Mouse (Mus musculus): ENCODE data around the gene Gm47985. TPM values are rescaled to one million over a fixed set of nuclear protein-coding genes. Genes with fewer than 3 reads are reported as not detected.
"Not testable (repeated sequence)": the region's sequence is repeated elsewhere in the genome, so short reads cannot be mapped to it uniquely, and the experiment has no call there.

Gm47985 gene
- total RNA-seq, 1 experiment from 2014 or later: 0.69 TPM

DNA sequence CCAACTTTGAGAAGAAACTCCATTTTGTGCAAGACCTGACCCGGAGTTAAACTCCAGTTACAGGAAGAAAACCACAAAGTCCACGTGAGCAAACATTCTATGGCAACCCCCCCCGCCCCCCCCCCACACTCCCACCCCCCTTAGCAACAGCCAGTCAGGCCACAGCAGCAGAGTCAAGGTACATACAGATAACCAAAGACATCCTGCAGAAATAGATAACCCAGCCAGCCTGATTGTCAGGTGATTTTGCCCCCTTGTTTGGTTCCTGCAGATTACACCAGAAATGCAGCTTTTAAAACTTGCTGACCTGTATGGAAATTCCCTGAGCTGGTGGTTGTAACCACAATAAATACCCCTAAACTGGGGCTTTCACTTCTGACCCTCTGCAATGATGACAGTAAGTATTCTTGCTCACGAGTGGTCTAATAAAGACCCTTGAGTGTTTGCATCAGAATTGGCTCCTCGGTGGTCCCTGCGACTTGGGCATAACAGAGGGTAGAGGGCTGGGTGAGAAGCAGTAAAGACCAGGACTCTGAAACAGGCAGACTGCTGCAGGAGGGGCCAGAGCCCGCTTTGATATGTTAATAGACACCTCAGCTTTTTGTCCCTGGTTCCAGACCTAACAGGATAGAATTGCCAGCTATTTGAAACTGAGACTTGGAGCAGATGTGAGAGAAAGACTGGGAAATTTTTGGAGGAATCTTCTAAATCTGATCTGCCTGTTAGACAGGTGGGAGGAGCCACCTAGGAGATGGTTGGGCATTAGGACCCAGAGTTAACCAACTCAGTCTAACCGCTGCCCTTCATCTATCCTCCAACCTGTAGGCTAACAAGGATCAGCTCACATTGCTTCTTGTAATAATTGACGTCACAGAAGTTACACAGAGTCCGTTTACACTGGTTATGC lies 5.1 kb upstream of the Gm47985 start:
- ATAC-seq (replicated peaks; ENCODE audit: low read depth, poor library complexity, severe bottlenecking): peak; percentile 84

DNA sequence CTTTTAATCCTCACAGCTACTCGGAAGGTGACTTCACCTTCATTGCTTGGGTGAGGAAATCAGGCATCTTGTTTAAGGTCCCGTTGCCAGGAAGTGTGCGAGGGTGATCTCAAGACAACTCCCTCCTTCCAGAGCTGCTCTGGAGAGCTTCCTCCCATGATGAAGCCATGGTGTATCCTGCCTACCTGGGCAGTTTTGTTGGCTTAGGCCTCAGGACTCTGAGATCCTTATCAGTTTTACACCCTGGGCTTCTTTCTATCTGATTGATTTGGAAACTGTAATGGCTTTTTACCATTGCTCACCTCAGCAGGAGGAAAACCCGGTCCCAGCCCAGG lies 4.4 kb upstream of the Gm47985 start:
- ATAC-seq (replicated peaks; ENCODE audit: low read depth, poor library complexity, severe bottlenecking): no peak

DNA sequence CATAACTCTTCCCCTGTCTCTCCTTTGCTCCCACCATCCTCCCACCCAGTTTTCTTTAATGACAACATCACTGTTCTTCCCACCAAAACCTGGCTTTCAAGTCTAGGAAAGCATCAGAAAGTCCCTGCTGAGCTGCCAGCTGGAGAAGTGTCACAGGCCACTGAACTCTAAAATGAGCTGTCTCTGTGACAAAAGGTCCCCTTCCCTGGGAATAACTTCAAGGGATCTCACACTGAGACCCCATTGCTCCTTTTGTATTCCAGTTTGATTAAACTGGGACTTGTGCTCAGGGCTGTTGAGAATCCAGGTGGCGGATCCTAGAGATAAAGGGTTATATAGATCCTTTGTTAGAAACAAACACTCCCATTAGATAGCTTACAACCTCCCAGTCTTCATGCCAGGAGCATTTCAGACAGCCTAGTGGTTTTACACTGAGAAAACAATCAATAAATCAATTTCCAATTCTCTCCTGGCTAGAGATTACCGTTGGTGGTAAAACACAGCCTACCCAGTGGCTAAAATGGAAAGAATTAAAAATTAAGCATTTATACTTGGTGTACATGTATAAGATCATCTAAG lies 3.7 kb upstream of the Gm47985 start:
- no peak for ATAC-seq (replicated peaks; ENCODE audit: low read depth, poor library complexity, severe bottlenecking)

DNA sequence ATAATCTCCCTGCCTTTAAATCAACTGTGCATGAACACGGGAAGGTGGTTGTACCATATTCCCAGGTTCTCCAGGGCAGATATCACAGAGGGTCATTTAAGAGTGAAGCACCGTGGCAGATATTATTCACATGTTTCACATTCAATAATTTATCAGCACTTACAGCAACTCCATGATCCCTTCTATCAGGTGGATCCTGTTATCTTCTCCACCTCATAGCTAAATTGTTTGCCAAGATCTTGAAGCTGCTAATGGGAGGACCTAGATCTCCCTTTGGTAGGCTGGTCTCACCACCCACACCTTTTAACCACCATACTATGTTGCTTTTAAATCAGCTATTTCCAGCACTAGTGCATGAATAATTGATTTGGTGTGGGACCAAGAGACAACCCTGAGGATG lies 2.2 kb upstream of the Gm47985 start:
- ATAC-seq (replicated peaks; ENCODE audit: low read depth, poor library complexity, severe bottlenecking): no peak

DNA sequence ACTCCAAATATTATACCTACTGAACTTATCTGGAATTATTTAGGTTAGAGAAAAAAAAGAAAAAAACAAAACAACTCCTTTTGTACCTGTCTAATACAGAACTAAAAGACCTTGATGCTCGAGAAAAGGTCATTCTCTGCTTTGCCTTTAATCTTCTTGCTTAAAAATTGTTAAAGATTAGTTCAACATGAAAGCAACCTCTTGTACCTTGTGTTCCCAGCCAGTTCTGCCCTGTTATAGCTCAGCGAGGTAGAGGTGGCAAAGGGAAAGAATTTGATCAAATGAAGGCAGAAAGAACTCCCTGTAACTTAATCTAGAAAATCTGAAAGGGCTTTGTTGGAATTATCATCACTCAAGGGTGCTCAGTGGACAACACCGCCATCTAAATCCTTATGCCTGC lies 3.8 kb downstream of the Gm47985 start:
- not testable (repeated sequence) for ATAC-seq (replicated peaks; ENCODE audit: low read depth, poor library complexity, severe bottlenecking)

DNA sequence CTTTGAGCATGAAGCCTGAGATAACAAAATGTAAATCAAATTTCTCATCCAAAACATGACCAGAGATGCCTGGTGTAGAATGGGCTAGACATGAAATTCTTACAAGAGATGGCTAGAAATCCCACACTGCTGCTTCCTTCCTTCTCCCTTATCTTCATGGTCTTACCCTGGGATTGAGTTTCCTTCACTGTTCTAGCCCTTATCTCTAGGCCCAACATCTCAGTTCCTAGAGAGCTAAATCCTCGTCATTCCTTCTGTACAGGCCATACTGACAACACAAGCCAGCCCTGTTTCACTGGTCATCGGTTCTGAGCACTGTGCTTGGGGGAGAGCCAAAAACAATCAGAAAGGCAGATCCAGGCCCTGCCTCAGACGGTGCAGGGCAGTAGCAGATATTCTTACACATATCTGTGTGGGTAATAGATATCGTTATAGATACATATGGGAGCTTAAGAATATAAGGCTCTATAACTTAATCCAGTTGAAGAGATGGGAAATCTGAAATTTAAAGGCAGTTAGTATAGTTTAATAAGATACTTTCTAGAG lies 4.6 kb downstream of the Gm47985 start:
- not testable (repeated sequence) for ATAC-seq (replicated peaks; ENCODE audit: low read depth, poor library complexity, severe bottlenecking)

DNA sequence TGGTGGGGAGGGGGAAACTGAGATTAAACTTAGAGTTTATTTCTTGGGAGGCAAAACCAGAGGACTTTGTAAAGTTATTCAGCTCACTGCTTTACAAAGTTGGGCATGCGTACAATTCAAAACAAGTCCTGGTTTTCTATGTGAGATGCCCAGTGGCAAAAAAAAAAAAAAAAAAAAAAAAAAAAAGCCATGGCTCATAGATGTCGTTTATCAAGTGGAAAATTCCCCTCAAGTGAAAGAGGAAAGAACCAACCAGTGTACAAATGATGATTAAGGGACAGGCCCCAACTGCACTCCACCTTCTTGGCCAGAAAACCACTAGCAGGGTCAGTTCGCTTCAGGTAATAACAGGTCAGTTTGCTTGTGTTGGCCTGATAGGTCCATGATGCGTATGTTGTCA lies 6.1 kb downstream of the Gm47985 start:
- ATAC-seq (replicated peaks; ENCODE audit: low read depth, poor library complexity, severe bottlenecking): no peak

DNA sequence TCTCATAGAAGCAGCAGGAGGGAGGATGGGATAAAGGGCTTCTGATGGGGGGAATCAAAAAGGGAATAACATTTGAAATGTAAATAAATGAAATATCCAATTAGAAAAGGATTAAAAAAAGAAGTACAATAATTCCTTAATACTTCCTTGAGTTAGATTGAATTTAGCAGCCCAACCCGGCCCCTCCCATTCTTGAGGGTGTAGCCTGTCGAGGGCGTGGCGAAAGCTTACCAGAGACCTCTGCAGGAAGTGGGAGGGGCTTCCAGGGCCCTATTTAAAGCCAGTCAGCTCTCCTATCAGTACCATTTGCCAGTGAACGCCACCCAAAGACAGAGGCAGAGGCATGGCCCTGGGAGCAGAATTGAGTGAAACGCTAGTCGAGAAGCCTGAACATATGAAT lies 9.7 kb downstream of the Gm47985 start, which contains the start of gene Gm8947:
Gm8947 (plus strand) TSS at position 302 of the 400 bp plus-strand sequence.
- ATAC-seq (replicated peaks; ENCODE audit: low read depth, poor library complexity, severe bottlenecking): not testable (repeated sequence)

DNA sequence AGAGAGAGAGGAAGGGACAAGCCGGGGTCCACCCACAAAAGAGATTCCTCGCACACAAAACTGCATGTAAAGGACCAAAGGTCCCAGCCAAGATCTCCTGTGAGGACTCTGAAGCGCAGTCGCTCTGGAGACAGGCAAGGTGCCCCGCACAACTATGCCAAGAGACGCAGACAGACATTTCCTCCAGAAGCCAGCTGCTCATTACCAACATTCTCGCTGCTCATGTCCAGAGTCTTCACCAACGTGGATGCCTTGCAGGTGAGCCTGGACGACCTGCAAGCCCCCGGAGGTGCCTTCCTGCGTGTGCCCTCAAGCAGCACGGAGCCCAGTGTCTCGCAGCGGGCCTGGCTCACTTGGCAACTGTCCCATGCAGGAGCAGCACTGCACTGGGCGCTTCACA lies 10.4 kb downstream of the Gm47985 start:
- not testable (repeated sequence) for ATAC-seq (replicated peaks; ENCODE audit: low read depth, poor library complexity, severe bottlenecking)

DNA sequence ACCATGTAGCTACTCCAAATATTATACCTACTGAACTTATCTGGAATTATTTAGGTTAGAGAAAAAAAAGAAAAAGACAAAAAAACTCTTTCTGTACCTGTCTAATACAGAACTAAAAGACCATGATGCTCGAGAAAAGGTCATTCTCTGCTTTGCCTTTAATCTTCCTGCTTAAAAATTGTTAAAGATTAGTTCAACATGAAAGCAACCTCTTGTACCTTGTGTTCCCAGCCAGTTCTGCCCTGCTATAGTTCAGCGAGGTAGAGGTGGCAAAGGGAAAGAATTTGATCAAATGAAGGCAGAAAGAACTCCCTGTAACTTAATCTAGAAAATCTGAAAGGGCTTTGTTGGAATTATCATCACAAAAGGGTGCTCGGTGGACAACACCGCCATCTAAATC lies 13.6 kb downstream of the Gm47985 start:
- ATAC-seq (replicated peaks; ENCODE audit: low read depth, poor library complexity, severe bottlenecking): not testable (repeated sequence)

DNA sequence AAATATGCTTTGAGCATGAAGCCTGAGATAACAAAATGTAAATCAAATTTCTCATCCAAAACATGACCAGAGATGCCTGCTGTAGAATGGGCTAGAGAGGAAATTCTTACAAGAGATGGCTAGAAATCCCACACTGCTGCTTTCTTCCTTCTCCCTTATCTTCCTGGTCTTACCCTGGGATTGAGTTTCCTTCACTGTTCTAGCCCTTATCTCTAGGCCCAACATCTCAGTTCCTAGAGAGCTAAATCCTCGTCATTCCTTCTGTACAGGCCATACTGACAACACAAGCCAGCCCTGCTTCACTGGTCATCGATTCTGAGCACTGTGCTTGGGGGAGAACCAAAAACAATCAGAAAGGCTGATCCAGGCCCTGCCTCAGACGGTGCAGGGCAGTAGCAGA lies 14.4 kb downstream of the Gm47985 start:
- 0 out of 2 replicates have a peak, but pooled peaks have one; percentile 18 for ATAC-seq (replicated peaks; ENCODE audit: low read depth, poor library complexity, severe bottlenecking)

DNA sequence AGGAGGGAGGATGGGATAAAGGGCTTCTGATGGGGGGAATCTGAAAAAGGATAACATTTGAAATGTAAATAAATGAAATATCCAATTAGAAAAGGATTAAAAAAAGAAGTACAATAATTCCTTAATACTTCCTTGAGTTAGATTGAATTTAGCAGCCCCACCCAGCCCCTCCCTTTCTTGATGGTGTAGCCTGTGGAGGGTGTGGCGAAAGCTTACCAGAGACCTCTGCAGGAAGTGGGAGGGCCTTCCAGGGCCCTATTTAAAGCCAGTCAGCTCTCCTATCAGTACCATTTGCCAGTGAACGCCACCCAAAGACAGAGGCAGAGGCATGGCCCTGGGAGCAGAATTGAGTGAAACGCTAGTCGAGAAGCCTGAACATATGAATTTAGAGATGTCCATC lies 15.8 kb downstream of the Gm47985 start, which contains the start of gene Gm47995:
Gm47995 (plus strand) TSS at position 329 of the 400 bp plus-strand sequence.
- ATAC-seq (replicated peaks; ENCODE audit: low read depth, poor library complexity, severe bottlenecking): not testable (repeated sequence)

DNA sequence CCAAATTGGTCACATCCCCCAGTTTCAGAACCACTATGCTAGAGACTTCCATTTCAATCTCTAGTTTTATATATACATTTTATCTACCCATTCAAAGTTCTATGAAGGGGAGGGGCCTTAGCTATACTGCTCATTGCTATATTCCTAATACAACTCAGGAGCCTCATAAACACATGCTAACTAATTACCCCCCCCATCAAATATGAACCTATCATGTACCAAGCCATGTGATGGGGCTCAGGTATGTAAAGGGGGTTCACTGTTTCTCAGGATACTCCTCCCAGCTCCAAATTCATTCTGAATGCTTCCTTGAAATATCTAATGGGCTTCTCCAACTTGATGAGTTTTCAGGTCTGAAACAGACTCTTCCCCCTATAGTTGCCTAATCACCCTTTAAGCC lies 18.3 kb downstream of the Gm47985 start:
- ATAC-seq (replicated peaks; ENCODE audit: low read depth, poor library complexity, severe bottlenecking): not testable (repeated sequence)

DNA sequence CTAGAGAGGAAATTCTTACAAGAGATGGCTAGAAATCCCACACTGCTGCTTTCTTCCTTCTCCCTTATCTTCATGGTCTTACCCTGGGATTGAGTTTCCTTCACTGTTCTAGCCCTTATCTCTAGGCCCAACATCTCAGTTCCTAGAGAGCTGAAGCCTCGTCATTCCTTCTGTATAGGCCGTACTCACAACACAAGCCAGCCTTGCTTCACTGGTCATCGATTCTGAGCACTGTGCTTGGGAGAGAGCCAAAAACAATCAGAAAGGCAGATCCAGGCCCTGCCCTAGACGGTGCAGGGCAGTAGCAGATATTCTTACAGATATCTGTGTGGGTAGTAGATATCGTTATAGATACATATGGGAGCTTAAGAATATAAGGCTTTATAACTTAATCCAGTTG lies 20.4 kb downstream of the Gm47985 start:
- ATAC-seq (replicated peaks; ENCODE audit: low read depth, poor library complexity, severe bottlenecking): peak; percentile 46; the same call in 1 of the 2 replicates

DNA sequence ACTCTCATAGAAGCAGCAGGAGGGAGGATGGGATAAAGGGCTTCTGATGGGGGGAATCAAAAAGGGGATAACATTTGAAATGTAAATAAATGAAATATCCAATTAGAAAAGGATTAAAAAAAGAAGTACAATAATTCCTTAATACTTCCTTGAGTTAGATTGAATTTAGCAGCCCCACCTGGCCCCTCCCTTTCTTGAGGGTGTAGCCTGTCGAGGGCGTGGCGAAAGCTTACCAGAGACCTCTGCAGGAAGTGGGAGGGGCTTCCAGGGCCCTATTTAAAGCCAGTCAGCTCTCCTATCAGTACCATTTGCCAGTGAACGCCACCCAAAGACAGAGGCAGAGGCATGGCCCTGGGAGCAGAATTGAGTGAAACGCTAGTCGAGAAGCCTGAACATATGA lies 21.5 kb downstream of the Gm47985 start, which contains the start of gene 3110040M04Rik:
3110040M04Rik (plus strand) TSS at position 304 of the 400 bp plus-strand sequence.
- ATAC-seq (replicated peaks; ENCODE audit: low read depth, poor library complexity, severe bottlenecking): not testable (repeated sequence)

DNA sequence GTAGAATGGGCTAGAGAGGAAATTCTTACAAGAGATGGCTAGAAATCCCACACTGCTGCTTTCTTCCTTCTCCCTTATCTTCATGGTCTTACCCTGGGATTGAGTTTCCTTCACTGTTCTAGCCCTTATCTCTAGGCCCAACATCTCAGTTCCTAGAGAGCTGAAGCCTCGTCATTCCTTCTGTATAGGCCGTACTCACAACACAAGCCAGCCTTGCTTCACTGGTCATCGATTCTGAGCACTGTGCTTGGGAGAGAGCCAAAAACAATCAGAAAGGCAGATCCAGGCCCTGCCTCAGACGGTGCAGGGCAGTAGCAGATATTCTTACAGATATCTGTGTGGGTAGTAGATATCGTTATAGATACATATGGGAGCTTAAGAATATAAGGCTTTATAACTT lies 26.2 kb downstream of the Gm47985 start:
- ATAC-seq (replicated peaks; ENCODE audit: low read depth, poor library complexity, severe bottlenecking): peak; percentile 57

DNA sequence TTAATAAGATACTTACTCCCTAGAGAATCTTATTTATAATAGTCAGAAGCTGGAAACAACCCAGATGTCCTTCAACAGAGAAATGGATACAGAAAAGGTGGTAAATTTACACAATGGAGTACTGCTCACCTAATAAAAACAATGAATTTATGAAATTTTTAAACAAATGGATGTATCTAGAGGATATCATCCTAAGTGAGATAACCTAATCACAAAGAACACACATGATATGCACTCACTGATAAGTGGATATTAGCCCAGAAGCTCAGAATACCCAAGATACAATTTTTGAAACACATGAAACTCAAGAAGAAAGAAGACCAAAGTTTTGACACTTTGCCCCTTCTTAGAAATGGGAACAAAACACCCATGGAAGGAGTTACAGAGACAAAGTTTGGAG lies 26.6 kb downstream of the Gm47985 start:
- not testable (repeated sequence) for ATAC-seq (replicated peaks; ENCODE audit: low read depth, poor library complexity, severe bottlenecking)

DNA sequence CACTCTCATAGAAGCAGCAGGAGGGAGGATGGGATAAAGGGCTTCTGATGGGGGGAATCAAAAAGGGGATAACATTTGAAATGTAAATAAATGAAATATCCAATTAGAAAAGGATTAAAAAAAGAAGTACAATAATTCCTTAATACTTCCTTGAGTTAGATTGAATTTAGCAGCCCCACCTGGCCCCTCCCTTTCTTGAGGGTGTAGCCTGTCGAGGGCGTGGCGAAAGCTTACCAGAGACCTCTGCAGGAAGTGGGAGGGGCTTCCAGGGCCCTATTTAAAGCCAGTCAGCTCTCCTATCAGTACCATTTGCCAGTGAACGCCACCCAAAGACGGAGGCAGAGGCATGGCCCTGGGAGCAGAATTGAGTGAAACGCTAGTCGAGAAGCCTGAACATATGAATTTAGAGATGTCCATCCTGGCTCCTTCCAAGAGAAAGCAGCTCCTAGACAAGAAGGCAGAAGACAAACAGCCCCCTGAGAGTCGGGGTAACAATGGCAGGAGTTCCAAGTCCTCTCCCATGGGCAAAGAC lies 27.6 kb downstream of the Gm47985 start, which contains the start of gene Gm47996:
Gm47996 (plus strand) TSS at position 308 of the 532 bp plus-strand sequence.
- not testable (repeated sequence) for ATAC-seq (replicated peaks; ENCODE audit: low read depth, poor library complexity, severe bottlenecking)

DNA sequence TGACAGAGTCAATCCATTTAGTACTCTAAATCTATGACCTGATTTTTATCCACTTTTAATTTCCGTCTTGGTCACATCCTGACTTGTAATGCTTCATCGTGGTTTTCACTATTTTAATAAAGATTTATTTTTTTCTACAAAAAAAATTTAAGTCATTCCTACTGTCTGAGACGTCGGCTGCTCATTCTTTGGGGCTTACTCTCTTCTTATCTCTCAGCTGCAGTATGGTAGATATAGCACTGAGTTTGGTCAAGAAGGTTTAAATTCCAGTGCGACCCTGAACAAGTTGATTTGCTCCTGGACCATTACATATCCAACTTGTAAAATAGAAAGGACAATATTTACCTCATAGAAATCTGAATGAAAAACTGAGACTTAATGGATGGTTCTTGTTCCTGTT lies 29.3 kb downstream of the Gm47985 start:
- ATAC-seq (replicated peaks; ENCODE audit: low read depth, poor library complexity, severe bottlenecking): not testable (repeated sequence)

DNA sequence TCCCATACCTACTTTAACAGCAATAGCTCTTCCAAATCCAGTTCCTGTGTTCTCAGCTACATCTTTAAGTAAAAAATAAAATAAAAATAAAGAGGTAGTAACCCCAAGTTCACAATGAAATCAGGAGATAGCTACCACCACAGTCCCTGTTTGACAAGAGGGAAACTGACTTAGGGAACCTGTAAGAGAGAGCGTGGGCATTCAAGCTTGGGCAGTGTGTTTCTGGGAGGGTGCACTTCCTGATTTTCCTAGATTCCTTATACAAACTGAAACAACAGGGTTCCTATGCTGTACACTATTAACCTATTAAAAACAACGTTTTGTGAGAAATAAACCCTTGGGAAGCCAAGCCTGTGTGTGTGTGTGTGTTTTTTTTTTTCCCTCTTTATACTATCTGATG lies 32.5 kb downstream of the Gm47985 start:
- peak; percentile 60 for ATAC-seq (replicated peaks; ENCODE audit: low read depth, poor library complexity, severe bottlenecking)

DNA sequence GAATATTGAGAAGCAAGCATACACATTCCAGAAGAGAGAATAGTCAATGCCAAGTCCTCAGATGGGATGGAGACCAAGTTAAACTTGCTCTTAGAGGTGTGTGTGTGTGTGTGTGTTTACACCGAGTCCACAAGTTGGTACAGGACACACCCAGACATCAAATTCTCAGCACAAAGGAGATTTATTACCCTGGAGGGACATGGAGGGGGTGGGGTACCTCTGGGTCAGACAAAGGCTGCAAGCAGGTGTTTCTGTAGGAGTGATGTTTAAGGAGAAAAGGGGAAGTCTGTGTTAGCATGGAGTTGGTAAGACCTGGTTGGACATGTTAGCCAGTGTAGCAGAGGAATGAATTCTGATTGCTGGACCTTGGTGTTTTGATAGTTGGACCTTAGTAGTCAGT lies 33.6 kb downstream of the Gm47985 start:
- no peak for ATAC-seq (replicated peaks; ENCODE audit: low read depth, poor library complexity, severe bottlenecking)

Data from common myeloid progenitor, adult 5-6 weeks (primary cell).